Mouse (Mus musculus): ENCODE results near the gene 5330417H12Rik. TPM values are rescaled to one million over a fixed set of nuclear protein-coding genes. Genes with fewer than 3 reads are reported as not detected.

Gene 5330417H12Rik
- polyA plus RNA-seq, 1 experiment = not detected

GRCm38 (mm10) chr7:107638026-107638425 is 13.1 kb upstream of the 5330417H12Rik start:
- TF ChIP-seq MYOD1 (IDR thresholded peaks at IDR 0.05; ENCODE audit: control insufficient read depth, insufficient read length, low read depth) (no peak), FOSL1 (IDR thresholded peaks at IDR 0.05; ENCODE audit: insufficient read depth, low read length, poor library complexity, severe bottlenecking) (no peak), MYOG (IDR thresholded peaks at IDR 0.05; ENCODE audit: control insufficient read depth, extremely low read depth, insufficient read length) (no peak), MAX (IDR thresholded peaks at IDR 0.05) (no peak)
- Histone ChIP-seq H3K27me3 (ENCODE audit: control insufficient read depth, insufficient read depth, insufficient read length) (no peaks in the 10 kb centered on the region), H3K4me3 (ENCODE audit: insufficient read depth, poor library complexity, severe bottlenecking) (no peak overlapping the region), H3ac (ENCODE audit: control insufficient read depth, insufficient read length, low read depth) (no peak overlapping the region), H3K36me3 (ENCODE audit: control insufficient read depth, insufficient read depth) (no peaks in the 10 kb centered on the region), H3K79me3 (ENCODE audit: low read depth) (no peaks in the 10 kb centered on the region), H3K79me2 (ENCODE audit: control insufficient read depth, insufficient read depth) (no peaks in the 10 kb centered on the region)

GRCm38 (mm10) chr7:107637398-107637797 is 12.4 kb upstream of the 5330417H12Rik start:
- TF ChIP-seq USF1 (IDR thresholded peaks at IDR 0.05; ENCODE audit: low read depth) (no peak), MYOG (IDR thresholded peaks at IDR 0.05; ENCODE audit: control insufficient read depth, extremely low read depth, insufficient read length) (no peak), CEBPB (IDR thresholded peaks at IDR 0.05; ENCODE audit: low read depth) (no peak), MAX (IDR thresholded peaks at IDR 0.05) (no peak)
- no peaks in the 10 kb centered on the region for H3K79me3 ChIP-seq (ENCODE audit: low read depth)
- no peak overlapping the region for H3K4me3 ChIP-seq (ENCODE audit: insufficient read depth, poor library complexity, severe bottlenecking)
- no peaks in the 10 kb centered on the region for H3K36me3 ChIP-seq (ENCODE audit: control insufficient read depth, insufficient read depth)
- no peaks in the 10 kb centered on the region for H3K27me3 ChIP-seq (ENCODE audit: control insufficient read depth, insufficient read depth, insufficient read length)
- H3K79me2 ChIP-seq (ENCODE audit: control insufficient read depth, insufficient read depth) = no peaks in the 10 kb centered on the region
- H3ac ChIP-seq (ENCODE audit: control insufficient read depth, insufficient read length, low read depth) = no peak overlapping the region

- Histone ChIP-seq H3K36me3 (ENCODE audit: control insufficient read depth, insufficient read depth) (no peaks in the 10 kb centered on the region), H3ac (ENCODE audit: control insufficient read depth, insufficient read length, low read depth) (no peak overlapping the region), H3K4me3 (ENCODE audit: insufficient read depth, poor library complexity, severe bottlenecking) (no peak overlapping the region), H3K27me3 (ENCODE audit: control insufficient read depth, insufficient read depth, insufficient read length) (no peaks in the 10 kb centered on the region), H3K79me2 (ENCODE audit: control insufficient read depth, insufficient read depth) (no peaks in the 10 kb centered on the region), H3K79me3 (ENCODE audit: low read depth) (no peaks in the 10 kb centered on the region)
- TF ChIP-seq USF1 (IDR thresholded peaks at IDR 0.05; ENCODE audit: low read depth) = no peak
- no peak for TF ChIP-seq MYOD1 (IDR thresholded peaks at IDR 0.05; ENCODE audit: control insufficient read depth, insufficient read length, low read depth)
Measured at GRCm38 (mm10) chr7:107633201-107633600, 8.2 kb upstream of the 5330417H12Rik start.

GRCm38 (mm10) chr7:107628383-107628782 is 3.4 kb upstream of the 5330417H12Rik start:
- Histone ChIP-seq H3ac (ENCODE audit: control insufficient read depth, insufficient read length, low read depth) (no peak overlapping the region), H3K36me3 (ENCODE audit: control insufficient read depth, insufficient read depth) (no peaks in the 10 kb centered on the region), H3K27me3 (ENCODE audit: control insufficient read depth, insufficient read depth, insufficient read length) (no peaks in the 10 kb centered on the region), H3K79me3 (ENCODE audit: low read depth) (no peaks in the 10 kb centered on the region), H3K79me2 (ENCODE audit: control insufficient read depth, insufficient read depth) (no peaks in the 10 kb centered on the region), H3K4me3 (ENCODE audit: insufficient read depth, poor library complexity, severe bottlenecking) (no peak overlapping the region)
- TF ChIP-seq MYOD1 (IDR thresholded peaks at IDR 0.05; ENCODE audit: control insufficient read depth, insufficient read length, low read depth) = no peak

GRCm38 (mm10) chr7:107625781-107626180 is 820 bp upstream of the 5330417H12Rik start:
- TF ChIP-seq CTCF (IDR thresholded peaks at IDR 0.05; ENCODE audit: control insufficient read depth, insufficient read depth, insufficient read length) = no peak
- no peak for TF ChIP-seq MAX (IDR thresholded peaks at IDR 0.05)
- TF ChIP-seq MYOG (IDR thresholded peaks at IDR 0.05; ENCODE audit: control insufficient read depth, extremely low read depth, insufficient read length) = no peak
- TF ChIP-seq MYOD1 (IDR thresholded peaks at IDR 0.05; ENCODE audit: control insufficient read depth, insufficient read length, low read depth) = no peak
- TF ChIP-seq FOSL1 (IDR thresholded peaks at IDR 0.05; ENCODE audit: insufficient read depth, low read length, poor library complexity, severe bottlenecking) = no peak
- no peak for TF ChIP-seq CEBPB (IDR thresholded peaks at IDR 0.05; ENCODE audit: low read depth)
- TF ChIP-seq USF1 (IDR thresholded peaks at IDR 0.05; ENCODE audit: low read depth) = no peak
- Histone ChIP-seq H3K4me3 (ENCODE audit: insufficient read depth, poor library complexity, severe bottlenecking) (no peak overlapping the region), H3K36me3 (ENCODE audit: control insufficient read depth, insufficient read depth) (no peaks in the 10 kb centered on the region), H3ac (ENCODE audit: control insufficient read depth, insufficient read length, low read depth) (no peak overlapping the region), H3K27me3 (ENCODE audit: control insufficient read depth, insufficient read depth, insufficient read length) (no peaks in the 10 kb centered on the region), H3K79me3 (ENCODE audit: low read depth) (no peaks in the 10 kb centered on the region), H3K79me2 (ENCODE audit: control insufficient read depth, insufficient read depth) (no peaks in the 10 kb centered on the region)

- TF ChIP-seq CEBPB (IDR thresholded peaks at IDR 0.05; ENCODE audit: low read depth) (no peak), FOSL1 (IDR thresholded peaks at IDR 0.05; ENCODE audit: insufficient read depth, low read length, poor library complexity, severe bottlenecking) (no peak), USF1 (IDR thresholded peaks at IDR 0.05; ENCODE audit: low read depth) (no peak), MYOD1 (IDR thresholded peaks at IDR 0.05; ENCODE audit: control insufficient read depth, insufficient read length, low read depth) (no peak), MAX (IDR thresholded peaks at IDR 0.05) (no peak), CTCF (IDR thresholded peaks at IDR 0.05; ENCODE audit: control insufficient read depth, insufficient read depth, insufficient read length) (no peak), MYOG (IDR thresholded peaks at IDR 0.05; ENCODE audit: control insufficient read depth, extremely low read depth, insufficient read length) (no peak)
- Histone ChIP-seq H3K36me3 (ENCODE audit: control insufficient read depth, insufficient read depth) (no peaks in the 10 kb centered on the region), H3K79me2 (ENCODE audit: control insufficient read depth, insufficient read depth) (no peaks in the 10 kb centered on the region), H3K79me3 (ENCODE audit: low read depth) (no peaks in the 10 kb centered on the region), H3K4me3 (ENCODE audit: insufficient read depth, poor library complexity, severe bottlenecking) (no peak overlapping the region), H3K27me3 (ENCODE audit: control insufficient read depth, insufficient read depth, insufficient read length) (no peaks in the 10 kb centered on the region), H3ac (ENCODE audit: control insufficient read depth, insufficient read length, low read depth) (no peak overlapping the region)
Measured at GRCm38 (mm10) chr7:107624432-107624831, 529 bp downstream of the 5330417H12Rik start.
